Mouse (Mus musculus) liver, postnatal 0 days (tissue): ENCODE measurements at regions not wholly inside any gene's neighbourhood (a gene's known extent, or its start where the extent isn't known, plus 50 kb on each side); places are given as distances from the start of the nearest gene placed in this dataset.

ENCODE experiments used
- CTCF ChIP-seq: sonication (generic); IDR thresholded peaks from 2 replicates; pipeline ENCODE4 v1.5.1; 2016; ENCODE audit warnings: antibody characterized with exemption, low read depth
- EP300 ChIP-seq: IDR thresholded peaks from 2 replicates; pipeline ENCODE4 v1.6.1; 2016; ENCODE audit warnings: antibody characterized with exemption, low read depth, mild to moderate bottlenecking

GRCm38 (mm10) chr17:4034816-4035360 lies 338.8 kb upstream of the Nox3 start:
- no peak for TF ChIP-seq CTCF
- TF ChIP-seq EP300: no peak
